Mouse (Mus musculus) granulocyte monocyte progenitor cell, adult 5-6 weeks (primary cell): ENCODE results near the gene Gm43638. TPM values are rescaled to one million over a fixed set of nuclear protein-coding genes. Genes with fewer than 3 reads are reported as not detected.
"Not testable (repeated sequence)": the region's sequence is repeated elsewhere in the genome, so short reads cannot be mapped to it uniquely, and the experiment has no call there.

ENCODE experiments used
- ATAC-seq: replicated peaks from 2 replicates; pipeline ENCODE4 v1.8.0; 2016; ENCODE audit warnings: mild to moderate bottlenecking, moderate TSS enrichment, inconsistent platforms; ENCODE audit not compliant: poor library complexity, severe bottlenecking
- total RNA-seq, 2 experiments: library from RNA; stranded (forward) in 1 of 2; stranded (reverse) in 1 of 2; fragments of 200-712, 200-1000 nt in 1 of 2; fragments of >200 nt in 1 of 2; fragmentation: Nextera tagmentation in 1 of 2; gene quantifications; 2 replicates each; pipeline ENCODE4 v1.2.3; 2014 to 2017

Gene Gm43638
- total RNA-seq (2014; fragmentation: Nextera tagmentation), result not detected in 2 replicates
- not detected in 2 replicates for total RNA-seq (2017)

DNA sequence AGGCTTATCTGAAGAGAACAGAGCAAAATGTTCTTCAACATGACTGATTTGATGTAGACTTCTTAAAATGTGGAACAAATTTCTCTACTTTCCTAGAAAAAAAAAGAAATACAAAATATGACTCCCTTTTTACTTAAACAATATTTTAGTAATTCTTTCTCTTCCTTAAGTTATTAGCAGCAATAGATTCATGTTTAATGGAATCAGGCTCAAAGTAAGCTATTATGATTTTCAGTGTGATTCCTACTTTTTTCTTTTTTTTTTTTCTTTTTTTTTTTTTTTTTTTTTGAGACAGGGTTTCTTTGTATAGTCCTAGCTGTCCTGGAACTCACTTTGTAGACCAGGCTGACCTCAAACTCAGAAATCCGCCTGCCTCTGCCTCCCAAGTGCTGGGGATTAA, at the start of gene Gm43638:
Gm43638 (minus strand) TSS at position 101 of the 400 bp plus-strand sequence.
- ATAC-seq, result not testable (repeated sequence)

DNA sequence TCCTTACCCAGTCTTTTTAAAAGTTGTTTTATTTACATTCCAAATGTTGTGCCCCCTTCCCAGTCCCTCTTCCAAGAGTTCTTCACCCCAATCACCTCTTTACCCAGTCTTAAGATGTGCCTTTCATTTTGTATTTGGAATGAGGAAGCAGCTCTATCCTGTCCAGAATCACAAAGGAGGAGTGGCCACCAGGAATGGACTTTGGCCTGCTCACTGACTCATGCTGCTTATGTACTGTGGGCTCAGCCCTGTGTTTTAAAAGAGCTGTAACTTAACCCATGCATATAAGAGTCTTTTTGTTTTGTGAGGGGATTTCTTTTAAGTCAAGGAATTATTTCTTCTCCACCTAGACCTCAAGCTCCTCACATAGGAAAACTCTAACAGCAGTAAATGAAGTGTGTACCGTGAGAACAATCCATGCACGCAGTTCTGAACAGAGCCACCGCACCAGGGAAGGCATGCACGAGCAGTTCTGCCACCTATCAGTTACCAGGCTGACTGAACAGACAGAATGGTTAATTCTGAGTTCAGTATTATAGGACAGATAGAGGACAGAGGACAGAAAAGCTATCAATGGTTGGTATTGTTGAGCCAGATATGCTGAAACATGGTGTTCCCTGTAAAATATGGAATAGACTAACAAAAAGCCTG, 49.5 kb upstream of the Gm43638 start:
- no peak for ATAC-seq

DNA sequence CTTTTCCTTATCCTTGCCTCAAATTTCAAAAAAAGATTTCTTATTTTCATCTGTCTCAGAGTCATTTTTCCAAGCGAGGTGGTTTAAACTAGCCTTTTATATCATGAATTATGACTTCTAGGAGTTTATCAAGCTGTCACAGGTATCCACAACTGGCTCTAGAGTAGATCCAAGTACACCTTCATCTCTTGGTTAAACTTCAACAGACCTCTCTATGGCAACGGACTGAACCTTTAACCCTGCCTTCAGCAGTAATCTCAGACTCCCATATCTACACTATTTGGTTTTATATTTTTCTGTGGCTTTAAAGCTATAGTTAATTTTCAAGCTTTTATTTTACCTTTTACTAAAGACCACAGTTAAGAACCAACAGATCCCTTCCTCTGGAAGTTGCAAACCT, 45.7 kb upstream of the Gm43638 start:
- no peak for ATAC-seq

DNA sequence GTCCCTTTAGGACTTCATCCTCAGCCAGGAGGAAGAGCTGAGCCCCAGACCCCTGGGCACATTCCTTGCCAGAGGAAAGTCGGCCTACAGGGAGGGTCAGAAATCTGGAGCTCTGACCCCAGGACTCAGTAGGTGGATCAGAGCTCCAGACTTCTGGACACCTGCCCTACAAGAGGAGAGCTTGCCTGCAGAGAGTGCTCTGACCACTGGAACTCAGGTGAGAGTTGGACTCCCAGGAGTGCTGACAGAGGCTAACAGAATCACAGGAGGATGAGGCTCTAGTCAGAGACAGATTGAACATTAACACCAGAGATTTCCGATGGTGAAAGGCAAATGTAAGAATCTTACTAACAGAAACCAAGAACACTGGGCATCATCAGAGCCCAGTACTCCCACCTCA, 37.0 kb upstream of the Gm43638 start:
- not testable (repeated sequence) for ATAC-seq

DNA sequence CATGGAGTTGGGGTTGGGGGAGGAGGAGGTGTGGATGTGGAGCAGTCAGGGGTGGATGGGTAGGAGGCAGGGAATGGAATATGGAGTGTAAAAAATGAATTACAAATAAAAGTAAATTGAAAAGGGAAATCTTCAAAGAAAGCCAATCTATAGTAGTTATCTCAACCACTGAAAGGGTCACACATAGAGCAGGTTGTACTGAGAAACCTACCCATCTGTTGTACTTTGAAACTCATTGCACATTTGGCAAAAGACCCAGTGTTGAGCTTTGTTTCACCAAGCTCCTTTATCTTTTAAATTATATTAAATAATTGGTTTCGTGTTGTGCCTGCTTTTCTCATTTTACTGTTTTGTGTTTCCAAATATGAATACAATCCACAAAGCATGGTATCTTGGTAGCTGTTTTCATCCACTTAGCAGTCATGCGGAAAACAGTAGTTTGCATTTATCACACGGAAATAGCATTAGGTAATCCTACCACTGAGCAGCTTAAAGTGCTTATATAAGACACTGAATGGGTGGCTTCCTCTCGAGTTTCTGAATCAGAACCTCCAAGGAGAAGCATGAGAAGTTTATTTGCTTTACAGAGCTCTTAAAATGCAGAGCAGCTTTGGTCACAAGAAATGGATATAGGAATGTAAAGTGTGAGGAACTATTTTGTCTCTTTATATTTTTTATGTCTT, 19.3 kb upstream of the Gm43638 start:
- no peak for ATAC-seq

DNA sequence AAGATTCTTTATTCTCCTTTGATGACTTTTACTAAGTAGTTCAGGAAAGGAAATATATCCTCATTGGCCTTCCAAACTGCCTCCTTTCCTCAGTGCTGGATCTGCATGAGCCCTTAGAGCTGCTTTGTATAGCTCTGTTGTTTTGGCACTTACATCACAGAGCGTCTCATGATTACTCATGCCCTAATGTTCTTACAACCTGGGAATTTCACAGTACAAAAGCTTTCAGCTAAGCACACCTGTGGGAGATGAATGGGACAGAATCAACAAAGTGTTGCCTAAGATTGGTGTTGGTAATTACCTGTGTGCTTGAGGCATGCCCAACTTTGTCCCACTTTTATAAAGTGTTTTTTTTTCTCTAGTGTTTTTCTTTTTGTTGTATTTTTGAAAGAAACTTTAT, 16.1 kb upstream of the Gm43638 start:
- ATAC-seq, result no peak

DNA sequence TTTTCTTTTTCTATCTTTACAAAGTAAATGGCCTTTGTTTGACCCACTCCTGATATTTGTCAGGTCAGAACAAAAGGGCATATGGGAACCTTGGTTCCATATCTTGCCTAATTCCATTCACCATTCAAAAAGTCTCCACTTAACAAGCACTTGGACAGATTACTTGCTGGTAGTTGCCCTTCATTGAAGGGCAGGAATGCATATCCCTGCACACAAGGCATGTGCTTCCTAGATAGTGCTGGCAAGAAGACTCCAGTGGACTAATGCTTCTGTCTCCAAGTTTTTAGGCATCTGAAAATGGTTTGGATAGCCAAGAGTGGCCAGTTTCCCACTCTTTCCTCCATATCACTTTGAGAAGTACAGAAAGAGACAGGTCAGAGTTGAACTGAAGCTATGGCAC, 12.7 kb upstream of the Gm43638 start:
- no peak for ATAC-seq

DNA sequence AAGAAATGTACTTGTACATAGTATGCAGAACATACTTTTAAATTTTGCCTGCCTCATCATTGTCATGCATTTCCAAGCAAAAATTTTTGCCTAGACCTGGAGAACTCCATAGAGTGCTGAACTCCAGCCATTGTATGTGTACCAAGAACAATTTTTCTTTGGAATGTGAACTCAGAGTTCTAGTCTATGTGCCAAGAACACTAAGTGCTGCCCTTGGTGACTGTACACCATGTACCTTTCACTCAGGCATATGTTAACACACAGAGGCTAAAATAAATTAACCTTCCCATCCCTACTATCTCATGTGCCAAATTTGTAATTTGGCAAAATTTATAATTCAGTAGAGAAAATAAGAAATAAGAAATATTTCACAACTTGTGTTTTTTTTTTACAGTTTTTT, 12.3 kb upstream of the Gm43638 start:
- no peak for ATAC-seq

DNA sequence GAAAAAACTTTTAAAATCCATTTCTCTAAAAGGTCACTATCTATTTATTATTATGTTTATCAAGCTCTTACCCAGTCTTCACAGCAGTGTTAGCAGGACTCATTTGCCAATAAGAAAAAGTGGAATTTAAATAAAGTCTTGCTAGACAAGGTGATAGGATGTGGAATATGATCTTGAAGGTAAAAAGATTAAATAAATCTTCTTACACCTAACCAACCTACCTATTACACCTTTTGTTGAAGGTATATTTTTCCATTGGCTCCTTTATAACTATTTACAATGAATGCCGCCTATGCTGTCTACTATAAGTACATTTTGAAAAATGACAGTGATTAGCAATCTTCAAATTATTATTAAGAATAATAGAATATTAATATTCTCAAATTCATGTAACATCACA, 4.2 kb upstream of the Gm43638 start, which contains the start of gene Ugt2a1:
Ugt2a1 (minus strand) TSS at position 101 of the 400 bp plus-strand sequence.
- ATAC-seq, result no peak

DNA sequence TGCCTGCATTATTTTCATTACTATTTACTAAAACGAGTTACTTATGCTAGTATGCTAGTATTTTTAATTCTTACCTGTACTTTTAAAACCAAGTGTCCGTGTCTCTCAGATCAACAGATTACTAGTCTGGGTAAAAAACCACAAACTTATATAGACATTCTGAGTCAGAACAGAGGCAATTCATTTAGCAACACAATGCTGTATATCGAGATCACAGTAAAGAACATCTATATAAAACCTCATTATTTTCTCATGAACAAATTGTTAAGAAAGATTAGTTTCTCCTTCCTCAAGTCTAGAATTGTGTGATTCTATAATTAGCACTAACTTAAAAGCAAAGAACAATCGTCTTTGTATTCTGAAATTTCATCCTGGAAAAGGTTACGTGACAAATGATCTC, 4.4 kb downstream of the Gm43638 start, which contains the start of gene Ugt2a2:
Ugt2a2 (minus strand) TSS at position 101 of the 400 bp plus-strand sequence.
- no peak for ATAC-seq

DNA sequence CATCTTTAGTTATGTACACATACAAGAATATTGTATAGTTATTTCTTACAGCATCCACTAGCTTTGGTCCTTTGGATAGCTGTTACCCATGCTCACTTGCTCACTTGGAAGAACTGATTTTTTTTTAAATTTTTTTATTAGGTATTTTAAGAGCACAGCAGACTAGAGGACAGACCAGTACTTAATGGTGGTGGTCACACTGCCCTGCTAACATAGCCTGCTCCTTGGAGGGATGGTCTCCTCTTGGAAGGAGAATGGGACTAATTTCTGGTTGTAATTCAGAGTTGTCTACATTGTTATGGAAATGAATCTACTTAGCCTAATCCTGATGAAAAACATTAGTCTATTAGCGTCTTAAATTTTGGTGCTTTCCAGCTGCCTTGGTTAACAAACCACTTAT, 27.8 kb downstream of the Gm43638 start:
- ATAC-seq, result no peak

DNA sequence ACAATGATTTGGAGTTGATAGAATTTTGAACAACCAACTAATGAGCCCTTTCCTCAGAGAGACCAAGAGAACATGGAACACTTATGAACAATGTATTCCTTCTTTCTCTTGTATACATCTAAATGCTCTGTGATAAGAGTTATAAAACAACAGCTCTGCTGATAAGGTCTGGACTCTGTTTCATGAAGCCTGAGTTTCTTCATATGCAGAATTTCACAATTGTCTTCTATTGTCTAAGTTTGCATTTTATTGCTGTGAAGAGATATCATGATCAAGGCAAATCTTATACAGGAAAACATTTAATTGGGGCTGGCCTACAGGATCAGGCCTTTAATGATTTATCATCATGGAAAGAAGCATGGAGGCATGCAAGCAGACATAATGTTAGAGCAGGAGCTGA, 28.9 kb downstream of the Gm43638 start:
- ATAC-seq, result no peak

DNA sequence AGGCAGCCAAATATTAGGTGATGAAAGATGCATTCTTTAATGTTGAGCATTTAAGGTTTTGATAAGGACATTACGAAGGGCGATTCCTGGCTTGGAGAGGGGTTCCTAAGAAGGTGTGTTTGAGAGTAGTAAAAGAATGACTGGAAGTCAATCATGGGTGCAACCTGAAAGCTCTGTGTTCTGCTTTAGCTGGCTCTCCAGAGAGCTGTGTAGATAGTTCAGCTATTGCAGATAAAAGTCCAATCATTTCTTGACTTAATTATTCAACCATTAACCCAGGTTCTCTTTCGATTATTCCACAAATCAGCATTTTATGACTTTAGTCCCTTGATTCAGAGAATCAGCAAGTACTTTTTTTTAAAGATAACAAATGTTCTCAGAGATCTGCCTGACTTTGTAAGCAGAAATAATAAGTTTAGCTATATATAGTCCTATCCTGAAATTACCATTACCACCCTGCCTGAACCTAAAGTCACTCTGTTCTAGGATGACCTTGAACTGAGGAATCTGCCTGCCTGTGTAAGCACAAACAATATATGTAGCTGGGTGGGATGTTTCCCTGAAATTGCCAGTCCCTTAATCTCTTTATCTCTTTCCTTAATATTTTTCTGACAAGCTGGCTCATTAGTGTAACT, 30.3 kb downstream of the Gm43638 start:
- ATAC-seq, result no peak

DNA sequence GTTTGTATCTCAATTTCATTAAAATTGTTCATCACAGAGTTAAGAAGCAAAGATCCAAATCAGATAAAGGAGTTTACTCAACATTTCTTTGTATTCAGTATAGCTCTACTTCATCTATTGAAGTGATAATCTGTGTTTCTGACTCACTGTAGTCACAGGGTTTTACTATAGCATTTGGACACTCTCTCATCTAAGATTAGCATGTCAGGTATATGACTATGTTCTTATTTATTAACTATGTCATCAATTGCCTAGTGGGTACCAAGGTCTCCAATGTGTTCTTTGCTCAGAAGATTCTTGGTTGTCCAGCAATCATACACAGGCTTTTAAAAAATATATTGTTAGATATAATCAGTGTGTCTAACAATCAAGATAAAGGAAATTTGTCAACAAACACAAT, 31.1 kb downstream of the Gm43638 start:
- no peak for ATAC-seq

DNA sequence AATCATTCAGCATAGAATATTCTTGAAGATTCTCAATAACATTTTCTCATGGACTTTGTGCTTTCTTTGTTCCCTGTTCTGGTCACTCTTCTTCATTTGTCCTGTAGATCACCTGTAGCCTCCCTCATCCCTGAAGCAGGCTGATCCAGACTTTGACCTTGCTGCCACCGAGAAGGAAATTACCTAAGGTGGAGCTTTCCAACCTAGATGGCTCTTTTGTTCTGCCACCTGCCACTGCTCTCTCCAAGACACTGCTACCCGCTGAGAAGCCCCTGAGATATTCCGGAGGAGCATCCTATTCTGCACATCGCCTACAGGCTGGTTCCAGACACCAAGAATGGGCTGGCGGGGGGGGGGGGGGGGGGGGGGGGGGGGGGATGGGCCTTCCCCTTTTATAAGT, 34.1 kb downstream of the Gm43638 start:
- ATAC-seq, result not testable (repeated sequence)

DNA sequence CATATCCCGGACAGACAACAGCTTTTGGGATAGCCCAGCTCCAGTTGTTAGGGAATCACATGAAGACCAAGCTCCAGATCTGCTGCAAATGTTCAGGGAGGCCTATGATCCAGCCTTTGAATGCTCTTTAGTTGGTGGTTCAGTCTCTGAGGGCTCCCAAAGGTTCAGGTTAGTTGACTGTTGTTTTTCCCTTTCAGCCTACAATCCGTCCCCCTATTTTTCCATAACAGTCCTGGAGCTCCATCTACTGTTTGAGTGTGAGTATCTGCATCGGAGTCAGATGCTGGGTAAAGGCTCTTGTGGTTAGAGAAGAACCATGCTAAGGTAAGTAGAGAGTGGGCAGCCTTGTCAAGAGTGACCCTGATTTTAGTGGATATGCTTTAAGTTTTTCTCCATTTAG, 50.3 kb downstream of the Gm43638 start:
- ATAC-seq, result no peak

DNA sequence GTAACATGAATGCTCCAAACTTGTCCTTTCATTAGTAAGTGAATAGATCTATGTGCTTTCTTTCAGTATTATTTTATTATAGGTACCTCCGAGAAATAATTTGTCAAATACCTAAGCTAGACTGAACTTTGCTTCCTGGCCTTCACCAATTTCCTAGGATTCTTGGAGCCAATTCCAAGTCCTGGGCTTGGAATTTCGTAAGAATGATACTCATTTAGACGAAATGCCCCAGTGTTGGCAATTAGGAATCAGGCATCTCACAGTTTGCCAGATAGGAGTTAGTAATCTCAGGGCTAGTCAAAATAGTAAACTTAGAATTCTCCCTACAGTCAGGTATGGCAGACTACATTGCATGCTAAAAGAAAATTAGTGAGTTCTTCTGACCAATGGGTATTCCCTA, 60.9 kb downstream of the Gm43638 start:
- ATAC-seq, result no peak

DNA sequence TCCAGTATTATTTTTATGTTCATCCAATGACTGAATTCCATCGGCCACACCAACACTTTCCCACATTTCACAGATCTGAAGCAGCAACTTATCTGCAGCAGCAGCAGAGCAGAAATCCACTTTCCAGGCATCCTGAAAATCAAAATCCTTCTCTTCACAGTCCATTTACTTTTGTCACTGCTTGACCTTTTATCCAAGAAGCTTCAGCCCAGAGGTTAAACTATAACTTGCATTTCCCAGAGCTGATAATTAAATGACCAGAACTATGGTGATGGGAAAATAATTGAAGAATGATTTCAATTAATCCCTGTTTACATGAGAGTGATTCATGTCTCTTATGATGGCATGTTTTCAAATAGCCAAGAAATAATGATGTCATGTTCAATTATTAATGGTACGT, 62.6 kb downstream of the Gm43638 start, which contains the start of gene Ugt2b38:
Ugt2b38 (minus strand) TSS at position 163 of the 400 bp plus-strand sequence.
- ATAC-seq, result not testable (repeated sequence)
